Mouse (Mus musculus) lung, embryonic 16.5 days (tissue): ENCODE results near the gene Gm49325. TPM values are rescaled to one million over a fixed set of nuclear protein-coding genes. Genes with fewer than 3 reads are reported as not detected.

Experiments
- ATAC-seq: fragments of 200-750 bp; cut with Nextera tagmentation; 2 replicates; pipeline ENCODE4 v1.8.0; 2017; ENCODE audit warnings: low read depth, mild to moderate bottlenecking, moderate library complexity
- H3K27ac ChIP-seq: fragments of 300-500 bp; sonication (generic); 2 replicates; pipeline ENCODE4 v1.5.1; 2014; ENCODE audit warnings: mild to moderate bottlenecking, control low read depth, low read length
- H3K27me3 ChIP-seq: fragments of 300-500 bp; sonication (generic); 2 replicates; pipeline ENCODE4 v1.6.1; 2014; ENCODE audit warnings: low read depth, low read length, mixed read lengths; ENCODE audit not compliant: control insufficient read depth, insufficient read depth
- H3K36me3 ChIP-seq: fragments of 300-500 bp; sonication (generic); 2 replicates; pipeline ENCODE4 v1.6.1; 2014; ENCODE audit warnings: low read length; ENCODE audit not compliant: control insufficient read depth, insufficient read depth
- H3K4me1 ChIP-seq: fragments of 300-500 bp; sonication (generic); replicated peaks from 2 replicates; pipeline ENCODE4 v1.6.1; 2014; ENCODE audit warnings: low read length, mixed read lengths; ENCODE audit not compliant: control insufficient read depth, insufficient read depth
- H3K4me2 ChIP-seq: fragments of 300-500 bp; sonication (generic); 2 replicates; pipeline ENCODE4 v1.6.1; 2014; ENCODE audit warnings: low read depth, low read length, control low read depth
- H3K4me3 ChIP-seq: fragments of 300-500 bp; sonication (generic); 2 replicates; pipeline ENCODE4 v1.5.1; 2014; ENCODE audit warnings: mild to moderate bottlenecking, low read length, control low read depth
- H3K9ac ChIP-seq: fragments of 300-500 bp; sonication (generic); 2 replicates; pipeline ENCODE4 v1.6.1; 2014; ENCODE audit warnings: low read length, control low read depth
- H3K9me3 ChIP-seq: fragments of 300-500 bp; sonication (generic); 2 replicates; pipeline ENCODE4 v1.6.1; 2016; ENCODE audit warnings: low read length; ENCODE audit not compliant: control insufficient read depth
- WGBS: fragments of 180-500 bp; shearing (Covaris S2); extraction: QIAGEN DNeasy Blood & Tissue Kit; methylation state at CpG from one replicate; pipeline ENCODE4 v1.1.7; 2014; 5-methylcytosine and 5-hydroxymethylcytosine counted together
- polyA plus RNA-seq: library from polyadenylated mRNA; unstranded; fragments of >200 nt; fragmentation: Nextera tagmentation; extraction: Ambion mirVana; gene quantifications from 2 replicates; pipeline ENCODE4 v1.2.1, GENCODE M21; 2015

Gm49325 gene
- polyA plus RNA-seq, 1 experiment from 2014 or later: 2.4 TPM

- Histone ChIP-seq H3K4me1 (peaks cover 27% of the 10 kb centered on the region), H3K4me3 (no peak overlapping the region), H3K9ac (no peak overlapping the region), H3K4me2 (no peak overlapping the region), H3K27me3 (no peaks in the 10 kb centered on the region), H3K36me3 (no peaks in the 10 kb centered on the region; the same call in none of the 2 replicates), H3K27ac (no peak overlapping the region), H3K9me3 (no peaks in the 10 kb centered on the region)
- 55% methylated on average over 7 of the region's 7 CpGs for WGBS
- no peak for ATAC-seq
These were observed 20.6 kb downstream of the Gm49325 start for GRCm38 (mm10) chr10:77626591-77626990.

- Histone ChIP-seq H3K4me2 (no peak overlapping the region), H3K27me3 (no peaks in the 10 kb centered on the region), H3K36me3 (peaks cover 4% of the 10 kb centered on the region), H3K4me1 (peaks cover 24% of the 10 kb centered on the region), H3K9me3 (no peaks in the 10 kb centered on the region), H3K27ac (no peak overlapping the region), H3K9ac (no peak overlapping the region), H3K4me3 (no peak overlapping the region)
- ATAC-seq: peak; percentile 74
- WGBS: 36% methylated on average over 2 of the region's 2 CpGs
These were observed 21.5 kb downstream of the Gm49325 start for GRCm38 (mm10) chr10:77627497-77627896.

- Histone ChIP-seq H3K9ac (no peak overlapping the region), H3K27me3 (no peaks in the 10 kb centered on the region), H3K4me2 (no peak overlapping the region), H3K27ac (no peak overlapping the region), H3K9me3 (no peaks in the 10 kb centered on the region), H3K36me3 (peaks cover 4% of the 10 kb centered on the region), H3K4me1 (peaks cover 16% of the 10 kb centered on the region), H3K4me3 (no peak overlapping the region)
- WGBS: 78% methylated on average over 3 of the region's 3 CpGs
- ATAC-seq: no peak
These were observed 23.2 kb downstream of the Gm49325 start for GRCm38 (mm10) chr10:77629163-77629562.

GRCm38 (mm10) chr10:77629970-77630369 is 24.0 kb downstream of the Gm49325 start:
- ATAC-seq: no peak
- WGBS: 100% methylated on average over 1 of the region's 1 CpGs
- H3K27ac ChIP-seq: no peak overlapping the region

GRCm38 (mm10) chr10:77634016-77634415 is 28.0 kb downstream of the Gm49325 start:
- Histone ChIP-seq H3K36me3 (peaks cover 8% of the 10 kb centered on the region), H3K27ac (no peak overlapping the region), H3K27me3 (no peaks in the 10 kb centered on the region), H3K4me3 (no peak overlapping the region), H3K4me2 (no peak overlapping the region), H3K9me3 (no peaks in the 10 kb centered on the region), H3K4me1 (peaks cover 16% of the 10 kb centered on the region), H3K9ac (no peak overlapping the region)
- 76% methylated on average over 6 of the region's 6 CpGs for WGBS
- ATAC-seq: no peak

More at GRCm38 (mm10) chr10:77629970-77630369, 24.0 kb downstream of the Gm49325 start:
- no peaks in the 10 kb centered on the region for H3K27me3 ChIP-seq
- H3K9ac ChIP-seq: no peak overlapping the region
- H3K9me3 ChIP-seq: no peaks in the 10 kb centered on the region
- no peak overlapping the region for H3K4me3 ChIP-seq
- H3K36me3 ChIP-seq: peaks cover 4% of the 10 kb centered on the region
- no peak overlapping the region for H3K4me2 ChIP-seq
- H3K4me1 ChIP-seq: peaks cover 15% of the 10 kb centered on the region

GRCm38 (mm10) chr10:77634452-77635231 is 28.6 kb downstream of the Gm49325 start:
- Histone ChIP-seq H3K27ac (0 out of 2 replicates have a peak overlapping the region, but pooled peaks have one; percentile 36), H3K4me2 (no peak overlapping the region), H3K4me3 (no peak overlapping the region), H3K27me3 (no peaks in the 10 kb centered on the region), H3K36me3 (peaks cover 8% of the 10 kb centered on the region), H3K9me3 (no peaks in the 10 kb centered on the region), H3K9ac (no peak overlapping the region), H3K4me1 (peaks cover 17% of the 10 kb centered on the region)
- ATAC-seq: peak; percentile 84
- WGBS: 26% methylated on average over 13 of the region's 13 CpGs

- peaks cover 17% of the 10 kb centered on the region for H3K4me1 ChIP-seq
- ATAC-seq: no peak
- H3K9ac ChIP-seq: no peak overlapping the region
- H3K9me3 ChIP-seq: no peaks in the 10 kb centered on the region
- H3K4me2 ChIP-seq: no peak overlapping the region
- H3K36me3 ChIP-seq: peaks cover 12% of the 10 kb centered on the region
- no peak overlapping the region for H3K27ac ChIP-seq
- 85% methylated on average over 7 of the region's 7 CpGs for WGBS
- no peaks in the 10 kb centered on the region for H3K27me3 ChIP-seq
- no peak overlapping the region for H3K4me3 ChIP-seq
These were observed 30.4 kb downstream of the Gm49325 start for GRCm38 (mm10) chr10:77636234-77636922.

- Histone ChIP-seq H3K27ac (no peak overlapping the region), H3K9me3 (no peaks in the 10 kb centered on the region), H3K9ac (no peak overlapping the region), H3K36me3 (peaks cover 23% of the 10 kb centered on the region), H3K27me3 (no peaks in the 10 kb centered on the region), H3K4me3 (no peak overlapping the region), H3K4me1 (peaks cover 14% of the 10 kb centered on the region), H3K4me2 (no peak overlapping the region)
- no peak for ATAC-seq
- 79% methylated on average over 6 of the region's 6 CpGs for WGBS
These were observed 33.0 kb downstream of the Gm49325 start for GRCm38 (mm10) chr10:77638956-77639355.

GRCm38 (mm10) chr10:77643160-77643559 is 37.2 kb downstream of the Gm49325 start:
- no peaks in the 10 kb centered on the region for H3K9me3 ChIP-seq
- H3K4me1 ChIP-seq: 0 out of 2 replicates have a peak, but pooled peaks cover 4% of the 10 kb centered on the region
- H3K36me3 ChIP-seq: peaks cover 36% of the 10 kb centered on the region
- no peak overlapping the region for H3K27ac ChIP-seq
- no peak overlapping the region for H3K9ac ChIP-seq
- no peak overlapping the region for H3K4me2 ChIP-seq
- no peak for ATAC-seq
- H3K27me3 ChIP-seq: no peaks in the 10 kb centered on the region
- WGBS: 62% methylated on average over 7 of the region's 7 CpGs
- no peak overlapping the region for H3K4me3 ChIP-seq
